Mouse (Mus musculus): ENCODE data around the gene Shc4.

The Shc4 gene

DNA sequence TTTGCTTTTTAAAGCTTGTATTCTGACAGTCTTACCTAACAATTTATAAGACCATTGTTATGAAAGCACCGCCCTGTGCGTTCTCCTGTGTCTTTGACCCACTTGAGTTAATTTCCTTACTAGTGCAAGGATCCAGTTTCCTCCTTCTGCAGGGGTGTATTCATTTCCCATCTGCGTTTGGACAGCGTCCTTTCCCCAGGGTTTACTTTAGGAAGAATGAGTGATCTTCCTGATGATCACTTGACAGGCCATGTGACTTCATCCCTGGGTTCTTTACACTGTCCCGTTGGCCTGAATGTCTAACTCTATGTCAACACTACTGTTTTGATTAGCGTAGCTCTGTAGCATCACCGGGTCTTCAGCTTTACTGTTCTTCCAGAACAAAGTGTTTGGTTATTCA, 86.6 kb downstream of the Shc4 start:
- no peak for DNase-seq (ENCODE audit: low spot score in 2 of 2)

DNA sequence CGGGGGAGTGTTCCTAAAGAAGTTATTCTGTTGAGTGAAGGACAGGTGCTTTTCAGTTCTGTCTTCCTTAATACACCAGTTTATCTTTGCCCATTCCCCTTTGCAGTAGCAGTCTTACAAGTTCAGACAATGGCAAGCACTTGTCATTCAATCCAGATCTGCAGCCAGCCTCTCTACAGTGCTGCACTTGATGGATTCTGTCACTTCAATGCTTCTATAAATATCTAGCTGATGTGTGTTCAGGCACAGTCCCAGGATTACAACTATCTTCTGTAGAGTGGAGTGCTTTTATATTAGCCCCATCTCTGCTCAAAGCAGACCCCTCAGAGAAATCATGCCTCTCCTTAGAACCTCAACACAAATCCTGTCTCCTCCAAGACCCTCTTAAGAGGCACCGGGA, 93.9 kb downstream of the Shc4 start:
- no peak for DNase-seq (ENCODE audit: low spot score in 2 of 2)

DNA sequence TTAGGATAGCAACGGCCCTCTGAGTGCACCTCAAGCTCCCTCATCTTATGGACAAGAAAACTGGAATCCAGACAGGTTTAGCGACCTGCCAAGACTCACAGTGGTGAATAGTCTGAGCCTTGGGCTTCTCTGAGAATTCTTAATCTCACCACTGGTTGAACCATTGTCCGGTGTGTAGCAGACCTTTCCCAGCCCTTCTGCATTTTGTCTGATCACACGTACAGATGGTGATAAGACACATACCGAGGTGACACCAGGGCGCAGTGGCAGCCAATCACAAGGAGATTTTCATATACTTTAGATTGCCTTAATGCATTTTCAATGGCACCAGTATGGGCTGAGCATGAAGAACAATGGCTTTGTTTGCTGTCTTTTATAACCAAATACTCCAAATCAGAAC, 95.5 kb downstream of the Shc4 start:
- DNase-seq (ENCODE audit: low spot score in 2 of 2) = no peak

DNA sequence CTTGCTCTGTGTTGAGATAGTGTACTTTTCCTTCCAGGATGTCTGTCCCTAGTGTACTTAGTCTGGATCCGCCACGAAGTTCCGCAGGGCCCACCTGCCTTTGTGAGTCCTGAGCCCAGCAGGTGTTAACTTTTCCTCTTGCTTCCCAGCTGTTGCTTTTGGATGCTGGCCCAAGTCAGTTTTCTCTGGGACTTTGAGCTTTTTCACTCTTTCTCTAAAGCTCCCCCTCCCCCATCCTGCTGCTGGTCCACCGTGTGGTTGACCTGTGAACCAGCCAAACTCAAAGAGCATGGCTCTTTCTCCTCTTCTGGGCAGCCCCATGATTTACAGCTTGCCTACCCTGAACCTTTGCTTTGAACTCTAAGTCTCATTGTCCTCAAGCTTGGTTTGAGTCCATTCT, 97.4 kb downstream of the Shc4 start:
- no peak for DNase-seq (ENCODE audit: low spot score in 2 of 2)

DNA sequence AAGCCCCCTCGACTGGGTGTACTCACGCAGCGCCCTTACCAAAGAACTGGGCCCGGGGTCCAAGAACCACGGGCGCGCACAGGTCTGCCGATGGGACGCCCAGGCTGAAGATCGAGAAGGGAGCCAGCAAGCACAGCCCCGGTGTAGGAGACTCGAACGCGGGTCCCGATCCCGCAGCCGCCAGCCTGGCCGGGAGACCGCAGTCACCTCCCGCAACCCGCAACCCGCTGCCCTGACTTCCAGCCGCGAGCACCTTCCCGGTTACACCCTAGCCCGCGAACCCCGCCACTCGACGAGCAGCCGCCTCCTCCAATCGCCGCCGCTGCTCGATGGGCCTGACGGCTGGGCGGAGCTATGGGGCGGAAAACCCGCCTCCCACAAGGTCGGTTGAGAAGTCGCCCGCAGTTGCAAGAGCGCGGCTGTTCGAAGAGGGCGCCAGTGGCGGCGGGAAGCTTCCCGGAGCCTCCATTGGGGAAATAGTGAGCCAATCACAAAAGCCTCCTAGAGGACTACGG, 99.1 kb downstream of the Shc4 start, which contains the start of gene Cep152:
TSS of gene Cep152 (minus strand) at position 277 of the 515 bp plus-strand sequence.
- peak; percentile 94 to 96 for DNase-seq (ENCODE audit: low spot score in 2 of 2)

DNA sequence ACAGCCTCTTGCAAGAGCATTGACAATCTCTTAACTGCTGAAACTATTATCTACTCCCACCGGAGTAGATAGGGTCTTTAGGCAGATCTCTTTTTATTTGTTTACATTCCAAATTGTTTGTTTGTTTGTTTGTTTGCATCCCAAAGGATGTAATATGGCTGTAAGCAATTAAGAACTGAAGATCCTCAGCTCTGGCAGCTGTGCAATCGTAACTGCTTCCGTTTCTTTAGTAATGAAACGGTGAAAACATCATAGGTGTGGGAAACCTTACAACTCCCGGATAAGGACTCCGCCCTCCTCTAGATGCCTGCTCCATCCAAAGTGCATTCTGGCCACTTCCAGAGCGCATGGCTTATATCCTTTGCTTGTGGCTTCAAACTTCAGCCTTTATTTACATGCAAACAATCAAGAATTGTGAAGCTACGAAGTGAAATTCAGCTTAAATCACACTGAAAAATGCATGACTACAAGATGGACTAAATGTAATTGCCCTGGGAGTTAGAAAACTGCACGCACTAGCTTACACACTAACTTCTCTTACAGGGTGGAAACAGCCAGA, 99.7 kb downstream of the Shc4 start:
- DNase-seq (ENCODE audit: low spot score in 2 of 2) = no peak

DNA sequence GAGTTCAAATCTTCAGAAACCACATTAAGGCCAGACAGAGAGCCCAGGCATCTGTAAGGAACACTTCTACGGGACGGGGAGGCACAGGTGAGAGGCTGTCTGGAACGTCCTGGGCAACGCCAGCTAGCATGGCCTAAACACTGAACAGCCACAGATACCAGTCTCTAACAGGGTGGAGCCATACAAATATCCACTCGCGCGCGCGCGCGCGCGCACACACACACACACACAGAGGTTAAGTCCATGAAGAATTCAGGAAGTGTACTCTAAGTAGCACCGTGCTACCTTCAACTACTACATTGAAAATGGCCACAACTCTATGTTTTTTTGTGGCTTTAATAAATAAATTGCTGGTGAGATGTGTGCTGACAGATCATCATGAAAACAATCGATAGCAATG, 100.7 kb downstream of the Shc4 start:
- no peak for DNase-seq (ENCODE audit: low spot score in 2 of 2)

DNA sequence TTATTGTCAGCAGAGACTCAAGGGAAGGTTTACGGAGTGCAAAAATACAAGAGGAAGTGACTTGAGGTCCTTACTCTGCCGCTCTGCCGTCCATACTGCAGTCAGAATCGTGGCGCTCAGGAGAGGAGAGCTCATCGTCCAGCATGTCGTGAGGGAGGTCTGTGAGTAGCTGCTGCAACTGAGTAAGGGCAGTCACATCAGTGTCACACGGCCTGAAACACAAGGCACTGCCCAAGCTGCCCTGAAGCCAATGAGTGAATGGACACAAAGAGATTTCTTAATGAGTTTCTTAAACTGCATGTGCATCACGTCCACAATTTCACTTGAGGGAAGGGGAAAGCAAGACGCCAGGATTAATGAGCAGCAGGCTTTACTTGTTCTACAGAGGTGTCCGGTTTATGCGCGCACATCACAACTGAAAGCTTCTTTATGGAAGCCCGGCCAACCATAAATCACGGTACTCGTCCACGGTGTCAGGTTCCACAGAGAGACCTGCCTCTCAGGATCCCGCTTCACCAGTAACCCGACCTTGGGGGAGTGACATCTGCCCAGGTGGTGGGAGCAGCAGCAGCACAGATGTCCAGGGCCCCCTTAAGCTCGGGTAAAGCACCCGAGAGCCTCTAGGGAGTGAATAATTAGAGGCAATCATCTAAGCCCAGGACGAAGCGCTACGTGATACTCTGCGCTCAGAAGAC, 103.6 kb downstream of the Shc4 start:
- DNase-seq (ENCODE audit: low spot score in 2 of 2) = no peak

DNA sequence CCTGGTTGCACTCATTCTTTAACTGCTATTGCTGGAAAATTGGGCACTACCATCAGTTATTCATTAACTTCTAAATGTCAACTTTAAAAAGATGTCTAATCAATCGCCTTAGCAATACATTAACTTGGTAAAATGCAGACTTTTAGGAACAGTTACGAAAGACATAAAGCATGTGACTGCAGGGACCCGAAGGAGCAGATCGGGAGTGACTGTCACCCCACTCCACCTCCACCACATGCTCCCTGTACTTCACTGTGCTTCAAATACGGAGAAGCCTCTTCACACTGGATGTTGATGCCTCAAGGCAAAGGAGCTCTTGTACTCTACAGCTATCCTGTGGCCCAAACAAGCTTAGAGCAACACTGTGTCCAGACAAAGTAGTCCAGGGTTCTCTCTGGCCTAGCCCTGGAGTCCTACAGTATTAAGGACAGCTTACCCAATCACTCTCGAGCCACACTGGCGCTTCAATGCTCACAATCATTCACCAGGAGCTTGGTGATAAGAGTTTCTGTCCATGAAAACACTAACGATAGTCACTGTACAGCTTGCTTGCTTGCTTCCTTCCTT, 108.0 kb downstream of the Shc4 start:
- no peak for DNase-seq (ENCODE audit: low spot score in 2 of 2)

DNA sequence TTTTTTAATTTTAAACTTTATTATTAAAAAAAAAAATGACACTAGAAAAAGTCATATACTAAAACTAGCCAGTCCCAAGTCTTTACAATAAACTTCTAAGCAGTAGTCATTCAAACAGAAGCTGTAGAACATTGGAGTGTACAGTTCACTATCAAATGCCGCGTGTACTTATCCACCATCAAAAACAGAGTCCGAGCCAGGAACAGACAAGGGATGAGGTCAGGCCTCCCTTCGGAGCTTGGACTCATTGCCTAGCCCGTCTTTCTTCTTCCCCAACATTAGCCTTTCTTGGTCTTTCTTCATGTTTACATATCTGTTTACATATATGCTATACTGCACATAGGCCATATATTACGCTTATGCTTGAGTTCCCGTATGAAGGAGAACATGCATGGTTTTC, 108.5 kb downstream of the Shc4 start:
- DNase-seq (ENCODE audit: low spot score in 2 of 2) = no peak

DNA sequence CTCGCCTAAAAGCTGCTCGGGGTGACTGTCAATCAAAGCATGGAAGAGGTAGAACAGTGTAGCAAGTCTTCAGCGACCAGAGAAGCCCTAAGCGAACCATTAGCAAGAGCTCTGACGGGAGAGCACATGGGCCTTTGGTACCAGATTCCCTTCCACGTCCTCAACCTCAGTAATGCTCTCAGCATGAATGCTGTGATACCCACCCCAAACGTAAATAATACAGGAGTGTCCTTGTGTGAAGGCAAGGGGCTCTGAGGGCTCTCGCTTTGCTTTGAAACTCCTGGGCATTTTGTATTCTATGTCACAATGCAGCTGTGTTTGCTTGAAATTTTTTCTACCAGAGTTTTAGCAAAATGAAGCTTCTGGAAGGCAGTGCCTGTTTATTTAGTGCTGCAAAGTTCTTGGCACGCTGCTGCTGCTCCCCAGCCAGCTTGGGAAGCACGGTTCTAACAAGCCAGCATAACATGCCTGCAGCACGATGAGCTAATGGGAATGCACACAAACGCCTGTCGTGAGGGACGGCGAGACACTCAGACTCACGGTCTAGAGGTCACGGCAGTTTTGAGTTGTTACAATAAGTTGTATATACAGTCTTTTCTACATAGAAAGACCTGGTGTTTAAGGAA, 117.6 kb downstream of the Shc4 start:
- no peak for DNase-seq (ENCODE audit: low spot score in 2 of 2)

DNA sequence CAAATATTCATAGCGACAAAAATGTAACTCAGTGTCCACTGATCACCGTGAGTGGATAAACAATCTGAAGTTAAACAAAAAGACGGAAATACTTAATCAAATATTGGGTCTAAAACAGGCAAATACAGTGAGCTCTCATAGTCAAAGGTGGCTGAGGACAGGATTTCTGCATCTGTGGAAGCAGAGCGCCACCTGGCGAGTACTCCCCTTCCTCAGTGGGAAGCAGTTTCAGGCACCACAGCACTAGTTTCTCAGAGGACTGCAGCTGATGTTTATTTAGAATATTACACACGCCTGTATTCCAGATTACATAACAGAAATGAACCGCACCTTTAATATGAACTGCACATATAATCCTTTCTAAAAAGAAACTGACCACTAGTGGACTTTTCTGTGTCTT, 119.3 kb downstream of the Shc4 start:
- DNase-seq (ENCODE audit: low spot score in 2 of 2) = peak; percentile 44 to 62

DNA sequence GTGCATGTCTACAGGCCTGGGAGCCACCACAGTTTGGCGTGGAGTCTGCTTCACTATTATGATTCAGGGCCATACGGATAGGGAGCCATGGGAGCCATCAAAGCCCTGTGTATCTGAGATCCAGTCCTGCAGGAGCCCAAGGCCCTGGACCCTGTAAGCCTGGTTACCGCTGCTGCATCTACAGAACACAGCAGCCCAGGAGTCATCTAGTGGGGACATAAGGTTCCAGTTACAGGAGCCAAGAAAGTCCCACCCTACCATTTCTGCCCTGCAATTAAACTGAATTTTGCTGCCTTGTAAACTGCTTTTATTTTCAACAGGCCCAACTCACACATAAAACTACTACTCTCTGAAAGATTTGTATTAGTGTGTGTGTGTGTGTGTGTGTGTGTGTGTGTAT, 121.0 kb downstream of the Shc4 start:
- no peak for DNase-seq (ENCODE audit: low spot score in 2 of 2)

DNA sequence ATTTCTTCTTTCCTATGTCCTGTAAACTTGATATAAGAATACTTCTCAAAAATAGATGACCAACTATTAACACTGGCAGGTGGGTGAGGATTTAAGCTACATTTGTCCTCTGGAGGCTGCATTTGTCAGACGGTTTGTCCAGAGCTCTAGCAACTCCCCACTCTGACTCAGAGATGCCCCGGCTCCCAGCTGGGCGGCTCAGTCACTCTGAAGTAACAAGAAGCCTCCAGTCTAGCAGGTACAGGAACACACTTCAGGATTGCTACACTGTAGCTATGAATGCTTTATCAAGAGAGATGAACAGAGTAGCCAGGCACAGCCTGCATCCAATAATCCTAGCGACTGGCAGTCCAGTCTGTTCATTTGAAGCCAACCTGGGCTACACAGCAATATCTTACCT, 125.0 kb downstream of the Shc4 start:
- no peak for DNase-seq (ENCODE audit: low spot score in 2 of 2)

DNA sequence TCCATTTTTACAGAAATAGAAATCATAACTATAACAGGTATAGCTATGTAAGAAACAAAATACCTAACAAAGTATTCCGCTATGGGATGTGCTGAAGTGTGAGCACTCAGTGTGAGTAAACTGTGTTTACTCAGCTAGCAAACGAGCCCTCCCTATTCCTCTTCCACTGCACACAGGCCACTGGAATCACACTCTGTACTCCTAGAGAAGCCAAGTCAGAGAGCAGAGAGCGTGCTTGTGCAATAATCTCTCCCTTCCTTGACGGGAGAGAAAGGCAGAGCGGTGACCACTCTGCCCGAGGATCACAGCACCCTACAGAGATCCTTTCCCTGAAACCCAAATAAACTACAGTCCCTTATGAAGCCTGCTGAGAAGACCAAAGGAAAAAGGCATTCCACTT, 125.7 kb downstream of the Shc4 start:
- no peak for DNase-seq (ENCODE audit: low spot score in 2 of 2)

DNA sequence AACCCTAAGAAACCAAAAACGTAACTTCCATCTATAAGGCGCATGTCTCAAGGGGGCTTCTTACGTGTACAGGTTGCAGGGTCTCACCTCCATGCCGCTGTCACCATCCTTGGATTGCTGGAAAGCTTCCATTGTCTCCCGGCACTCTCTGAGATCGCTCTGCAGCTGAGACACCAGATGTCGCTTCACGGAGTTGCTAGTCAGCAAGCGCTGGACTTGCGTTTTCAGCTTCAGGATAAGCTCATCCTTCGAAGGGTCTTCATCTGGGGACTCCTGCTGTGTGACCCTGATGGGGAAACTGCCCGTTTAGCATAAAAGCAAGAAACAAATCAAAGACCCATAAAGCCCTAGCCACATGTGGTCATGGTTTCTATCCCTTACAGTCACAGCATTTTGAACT, 129.2 kb downstream of the Shc4 start:
- no peak for DNase-seq (ENCODE audit: low spot score in 2 of 2)

DNA sequence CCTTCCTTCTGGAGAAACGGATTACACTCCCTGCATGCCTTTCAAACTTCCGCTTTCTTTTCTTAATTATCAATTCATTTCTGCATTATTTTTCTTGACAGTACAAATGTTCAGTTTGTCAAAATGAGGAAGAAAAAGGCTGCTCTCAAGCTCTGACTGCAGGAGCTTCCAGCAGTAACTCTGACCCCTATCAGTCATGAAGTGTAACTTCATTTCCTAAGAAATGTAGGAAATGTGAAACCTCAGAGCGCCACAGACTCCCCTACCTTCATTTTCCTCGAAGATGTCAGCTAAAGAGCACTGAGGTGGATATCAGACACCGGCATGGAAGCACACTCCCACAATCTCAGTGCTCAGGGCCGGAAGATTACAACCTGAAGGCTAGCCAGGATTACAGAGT, 129.9 kb downstream of the Shc4 start:
- no peak for DNase-seq (ENCODE audit: low spot score in 2 of 2)

DNA sequence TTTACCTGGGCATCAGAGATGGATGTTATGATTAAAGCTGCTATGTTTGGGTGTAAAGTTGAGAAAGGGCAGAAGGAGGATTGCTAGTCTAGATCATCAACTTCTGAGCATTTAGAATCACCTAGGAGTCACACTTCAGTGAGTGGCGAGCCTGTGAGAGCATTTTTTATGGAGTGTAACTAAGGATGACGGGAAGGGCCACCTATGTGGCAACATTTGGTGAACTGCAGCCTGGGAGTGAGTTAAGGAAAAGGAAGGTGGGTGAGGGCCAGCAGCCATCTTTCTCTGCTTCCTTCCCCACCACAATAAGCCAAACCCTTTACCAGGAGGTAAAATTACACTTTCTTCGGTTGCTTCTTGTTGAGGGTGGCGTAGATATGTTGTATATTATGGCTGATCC, 132.1 kb downstream of the Shc4 start:
- DNase-seq (ENCODE audit: low spot score in 2 of 2) = no peak

DNA sequence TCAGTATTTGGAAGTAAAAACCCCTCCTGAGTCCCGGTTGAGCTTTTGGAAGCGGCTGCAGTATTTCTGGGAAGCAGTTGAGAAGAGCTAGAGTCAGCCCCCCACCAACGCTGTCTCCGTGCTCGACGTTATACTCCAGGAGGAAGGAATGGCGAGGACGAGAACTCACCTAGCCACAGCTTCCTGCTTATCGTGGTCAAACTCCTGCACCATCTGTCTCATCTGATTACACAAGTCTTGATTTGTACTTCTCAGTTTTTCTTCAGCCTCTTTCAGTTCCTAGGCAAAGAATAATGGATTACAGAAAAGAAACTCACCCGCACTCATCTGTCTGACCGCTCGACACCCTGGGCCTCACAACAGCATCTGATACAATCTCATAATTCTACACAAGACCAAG, 134.7 kb downstream of the Shc4 start:
- no peak for DNase-seq (ENCODE audit: low spot score in 2 of 2)

DNA sequence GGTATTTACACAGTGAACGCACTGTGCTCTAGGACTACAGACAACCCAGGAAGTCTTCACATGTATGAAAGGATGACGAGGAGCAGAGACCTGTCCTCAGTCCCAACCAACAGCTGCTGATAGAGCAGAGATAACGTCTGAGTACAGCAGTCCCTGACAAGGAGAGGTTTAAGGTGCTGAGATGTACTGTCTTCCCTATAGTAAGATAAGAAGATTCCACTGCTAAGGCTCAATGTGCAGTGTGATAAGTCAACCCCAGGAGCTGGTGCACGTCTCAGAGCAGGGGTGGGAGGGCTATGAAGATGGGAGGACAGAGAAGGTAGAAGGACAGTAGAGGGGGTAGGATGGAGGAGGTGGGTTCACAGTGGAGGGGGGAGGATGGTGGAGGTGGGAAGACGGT, 142.9 kb downstream of the Shc4 start:
- DNase-seq (ENCODE audit: low spot score in 2 of 2) = no peak

DNA sequence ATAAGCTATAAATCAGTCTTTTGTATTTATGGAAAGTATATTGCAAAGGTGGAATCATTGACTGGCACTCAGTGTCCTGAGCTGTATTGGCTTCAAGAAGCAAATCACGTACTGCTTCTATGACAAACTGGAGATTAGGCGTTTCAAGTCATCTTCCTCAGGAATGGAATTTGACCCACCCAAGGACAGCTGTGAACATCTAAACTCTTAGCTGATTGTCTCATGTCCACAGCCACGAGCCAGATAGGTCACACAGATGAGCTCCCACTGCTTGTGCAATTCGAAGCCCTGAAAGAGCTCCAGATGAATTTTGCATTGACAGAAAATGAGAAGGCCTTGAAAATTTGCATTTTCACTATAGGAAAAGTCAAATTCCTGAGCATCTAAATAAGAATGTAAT, 146.3 kb downstream of the Shc4 start:
- DNase-seq (ENCODE audit: low spot score in 2 of 2) = no peak

All from cerebellum, postnatal 4 days (tissue).